ENCODE assay signal across 7 mouse cellular contexts in genomic region chr6:117840686-117841510, GRCm38 (mm10). TPM values are rescaled to one million over a fixed set of nuclear protein-coding genes. Genes with fewer than 3 reads are reported as not detected.
DNase-seq lines count a peak whose midpoint lies in the region; ATAC-seq and TF ChIP-seq lines count a peak whose summit lies in the region.

Gene Zfp637 (plus strand): TSS chr6:117841180.

- H3K36me3 ChIP-seq in embryonic facial prominence, embryonic 13.5 days: peaks cover 29% of the 10 kb centered on the region
- H3K36me3 ChIP-seq in kidney, adult 2 months (ENCODE audit: control insufficient read depth, insufficient read depth, low read length): peaks cover 5% of the 10 kb centered on the region
- peaks cover 32% of the 10 kb centered on the region for H3K36me3 ChIP-seq in limb, embryonic 12.5 days
- peaks cover 28% of the 10 kb centered on the region for H3K36me3 ChIP-seq in midbrain, embryonic 15.5 days (replicated peaks)

- peak within 1 kb of the TSS; percentile 79 for H3K4me2 ChIP-seq in embryonic facial prominence, embryonic 13.5 days
- peak within 1 kb of the TSS; percentile 56 for H3K4me2 ChIP-seq in limb, embryonic 12.5 days
- H3K4me2 ChIP-seq in midbrain, embryonic 15.5 days: peak within 1 kb of the TSS; percentile 86

- no peaks in the 10 kb centered on the region for H3K27me3 ChIP-seq in embryonic facial prominence, embryonic 13.5 days
- no peaks in the 10 kb centered on the region for H3K27me3 ChIP-seq in kidney, adult 2 months (replicated peaks; ENCODE audit: control insufficient read depth, insufficient read depth, low read length)
- no peaks in the 10 kb centered on the region for H3K27me3 ChIP-seq in limb, embryonic 12.5 days
- no peaks in the 10 kb centered on the region for H3K27me3 ChIP-seq in midbrain, embryonic 15.5 days (replicated peaks)

- peak within 1 kb of the TSS; percentile 100 for H3K9ac ChIP-seq in embryonic facial prominence, embryonic 13.5 days
- H3K9ac ChIP-seq in limb, embryonic 12.5 days (replicated peaks): peak within 1 kb of the TSS; percentile 96
- H3K9ac ChIP-seq in midbrain, embryonic 15.5 days: peak within 1 kb of the TSS; percentile 100

- peak; percentile 91 for ATAC-seq in embryonic facial prominence, embryonic 13.5 days (ENCODE audit: insufficient number of reproducible peaks, insufficient read depth, low FRiP score, low TSS enrichment, low read depth)
- ATAC-seq in limb, embryonic 12.5 days (ENCODE audit: insufficient number of reproducible peaks, insufficient read depth, low FRiP score, low TSS enrichment, low read depth): peak; percentile 95
- ATAC-seq in midbrain, embryonic 15.5 days (replicated peaks): peak; percentile 98

- peak; percentile 96 to 97 for DNase-seq in adrenal gland, postnatal 36 days
- peak; percentile 93 to 95 for DNase-seq in heart, adult 18-20 months
- DNase-seq in kidney, adult 2 months: peak; percentile 96
- peak; percentile 75 to 92 for DNase-seq in spleen, postnatal 10 days (ENCODE audit: low spot score in 2 of 2)

- no peak for TF ChIP-seq POLR2A in kidney, adult 2 months (IDR thresholded peaks at IDR 0.05; ENCODE audit: low read depth, low read length)

- peak; percentile 61 for TF ChIP-seq CTCF in kidney, adult 2 months (conservative IDR thresholded peaks at IDR 0.05; ENCODE audit: insufficient read depth, insufficient read length, low read depth, low read length)

- H3K4me1 ChIP-seq in embryonic facial prominence, embryonic 13.5 days: peaks cover 8% of the 10 kb centered on the region
- peaks cover 6% of the 10 kb centered on the region; the same call in 1 of the 2 replicates for H3K4me1 ChIP-seq in kidney, adult 2 months (ENCODE audit: control insufficient read depth, insufficient read depth, low read length)
- peaks cover 9% of the 10 kb centered on the region; the same call in 1 of the 2 replicates for H3K4me1 ChIP-seq in limb, embryonic 12.5 days (replicated peaks)
- H3K4me1 ChIP-seq in midbrain, embryonic 15.5 days: peaks cover 12% of the 10 kb centered on the region

- H3K27ac ChIP-seq in embryonic facial prominence, embryonic 13.5 days: peak within 1 kb of the TSS; percentile 97
- H3K27ac ChIP-seq in kidney, adult 2 months (ENCODE audit: insufficient read depth, low read depth, low read length): peak within 1 kb of the TSS; percentile 97
- H3K27ac ChIP-seq in limb, embryonic 12.5 days: peak within 1 kb of the TSS; percentile 97
- H3K27ac ChIP-seq in midbrain, embryonic 15.5 days: peak within 1 kb of the TSS; percentile 95

- H3K9me3 ChIP-seq in embryonic facial prominence, embryonic 13.5 days: no peaks in the 10 kb centered on the region
- H3K9me3 ChIP-seq in limb, embryonic 12.5 days: no peaks in the 10 kb centered on the region
- no peaks in the 10 kb centered on the region for H3K9me3 ChIP-seq in midbrain, embryonic 15.5 days

- under 1% methylated on average over 66 of the region's 66 CpGs for WGBS in embryonic facial prominence, embryonic 13.5 days
- WGBS in kidney, adult 2 months: under 1% methylated on average over 66 of the region's 66 CpGs
- under 1% methylated on average over 66 of the region's 66 CpGs for WGBS in limb, embryonic 12.5 days
- under 1% methylated on average over 66 of the region's 66 CpGs for WGBS in midbrain, embryonic 15.5 days

- H3K4me3 ChIP-seq in embryonic facial prominence, embryonic 13.5 days: peak within 1 kb of the TSS; percentile 92
- H3K4me3 ChIP-seq in kidney, adult 2 months (ENCODE audit: insufficient read depth, low read depth, low read length): peak within 1 kb of the TSS; percentile 99
- H3K4me3 ChIP-seq in limb, embryonic 12.5 days (replicated peaks): peak within 1 kb of the TSS; percentile 89
- peak within 1 kb of the TSS; percentile 99 for H3K4me3 ChIP-seq in midbrain, embryonic 15.5 days

RNA-seq across cellular contexts. Expression of gene Zfp637, which starts in this region (rescaled TPM):
- 10 to 100 TPM; 32.7 to 42.6 TPM for total RNA-seq in adrenal gland, postnatal 36 days (2021)
- 167 and 180 TPM in 2 replicates for polyA plus RNA-seq in embryonic facial prominence, embryonic 13.5 days (2015; fragmentation: Nextera tagmentation; extraction: Ambion mirVana)
- 10 to 100 TPM; 33.5 to 35.4 TPM for total RNA-seq in heart, adult 18-20 months (2021)
- polyA plus RNA-seq in kidney, adult 2 months (2012; rRNA removed): 35.7 and 37.0 TPM in 2 replicates
- 169 and 187 TPM in 2 replicates for polyA plus RNA-seq in limb, embryonic 12.5 days (2016; fragmentation: Nextera tagmentation; extraction: Ambion mirVana)
- 139 and 156 TPM in 2 replicates for polyA plus RNA-seq in midbrain, embryonic 15.5 days (2015; fragmentation: Nextera tagmentation; extraction: Ambion mirVana)

Comparison
In these comparisons a context has a peak if more than half of its experiments do, and no peak if none do; other contexts are left out.
1. Peak in every context shown above with its lines: DNase-seq, ATAC-seq, H3K4me3 ChIP-seq and H3K27ac ChIP-seq.